Mouse (Mus musculus) stomach, embryonic 14.5 days (tissue): ENCODE data around the gene Tenm4. TPM values are rescaled to one million over a fixed set of nuclear protein-coding genes. Genes with fewer than 3 reads are reported as not detected.

Experiments used
- ATAC-seq: fragments of 200-750 bp; cut with Nextera tagmentation; 2 replicates; pipeline ENCODE4 v1.8.0; 2017; ENCODE audit warnings: low read depth, moderate TSS enrichment; ENCODE audit not compliant: insufficient number of reproducible peaks, insufficient read depth, low FRiP score
- H3K27ac ChIP-seq: fragments of 300-500 bp; sonication (generic); 2 replicates; pipeline ENCODE4 v1.5.1; 2014; ENCODE audit warnings: mild to moderate bottlenecking, low read length, moderate library complexity, mixed read lengths
- H3K27me3 ChIP-seq: fragments of 300-500 bp; sonication (generic); 2 replicates; pipeline ENCODE4 v1.6.1; 2014; ENCODE audit warnings: low read length, control low read depth, mixed read lengths; ENCODE audit not compliant: control insufficient read depth, insufficient read depth
- H3K36me3 ChIP-seq: fragments of 300-500 bp; sonication (generic); 2 replicates; pipeline ENCODE4 v1.6.1; 2014; ENCODE audit warnings: mild to moderate bottlenecking, control low read depth, low read length, moderate library complexity, mixed read lengths; ENCODE audit not compliant: control insufficient read depth, insufficient read depth
- H3K4me1 ChIP-seq: fragments of 300-500 bp; sonication (generic); 2 replicates; pipeline ENCODE4 v1.6.1; 2014; ENCODE audit warnings: low read length, control low read depth, mixed read lengths; ENCODE audit not compliant: control insufficient read depth, insufficient read depth
- H3K4me2 ChIP-seq: fragments of 300-500 bp; sonication (generic); replicated peaks from 2 replicates; pipeline ENCODE4 v1.6.1; 2014; ENCODE audit warnings: low read depth, low read length, control low read depth
- H3K4me3 ChIP-seq: fragments of 300-500 bp; sonication (generic); 2 replicates; pipeline ENCODE4 v1.5.1; 2014; ENCODE audit warnings: low read depth, low read length, control low read depth
- H3K9ac ChIP-seq: fragments of 300-500 bp; sonication (generic); replicated peaks from 2 replicates; pipeline ENCODE4 v1.6.1; 2014; ENCODE audit warnings: low read depth, mild to moderate bottlenecking, control low read depth, low read length, moderate library complexity, mixed read lengths
- H3K9me3 ChIP-seq: fragments of 300-500 bp; sonication (generic); 2 replicates; pipeline ENCODE4 v1.6.1; 2016; ENCODE audit warnings: low read depth, low read length, control low read depth; ENCODE audit not compliant: control insufficient read depth
- WGBS: fragments of 180-500 bp; shearing (Covaris S2); extraction: QIAGEN DNeasy Blood & Tissue Kit; methylation state at CpG from one replicate; pipeline ENCODE4 v1.1.7; 2014; 5-methylcytosine and 5-hydroxymethylcytosine counted together
- polyA plus RNA-seq: library from polyadenylated mRNA; unstranded; fragments of >200 nt; fragmentation: Nextera tagmentation; extraction: Ambion mirVana; gene quantifications from 2 replicates; pipeline ENCODE4 v1.2.1, GENCODE M21; 2014

The Tenm4 gene
- polyA plus RNA-seq, 1 experiment from 2014 or later, result 28.8 TPM

GRCm38 (mm10) chr7:96679746-96680145 lies 508.7 kb downstream of the Tenm4 start:
- Histone ChIP-seq H3K9me3 (no peaks in the 10 kb centered on the region), H3K9ac (no peak overlapping the region), H3K4me1 (peaks cover 8% of the 10 kb centered on the region; the same call in 1 of the 2 replicates), H3K4me2 (no peak overlapping the region), H3K36me3 (no peaks in the 10 kb centered on the region), H3K27ac (no peak overlapping the region), H3K4me3 (no peak overlapping the region), H3K27me3 (no peaks in the 10 kb centered on the region)
- no peak for ATAC-seq
- 83% methylated on average over 1 of the region's 1 CpGs for WGBS

GRCm38 (mm10) chr7:96680405-96680804 lies 509.4 kb downstream of the Tenm4 start:
- WGBS, result 91% methylated on average over 5 of the region's 5 CpGs
- Histone ChIP-seq H3K9ac (no peak overlapping the region), H3K4me1 (peaks cover 8% of the 10 kb centered on the region; the same call in 1 of the 2 replicates), H3K9me3 (no peaks in the 10 kb centered on the region), H3K27ac (no peak overlapping the region), H3K4me2 (no peak overlapping the region), H3K27me3 (no peaks in the 10 kb centered on the region), H3K36me3 (no peaks in the 10 kb centered on the region), H3K4me3 (no peak overlapping the region)
- no peak for ATAC-seq

GRCm38 (mm10) chr7:96681808-96682207 lies 510.8 kb downstream of the Tenm4 start:
- Histone ChIP-seq H3K9me3 (no peaks in the 10 kb centered on the region), H3K4me2 (no peak overlapping the region), H3K4me3 (no peak overlapping the region), H3K36me3 (no peaks in the 10 kb centered on the region), H3K27me3 (no peaks in the 10 kb centered on the region), H3K9ac (no peak overlapping the region), H3K27ac (no peak overlapping the region), H3K4me1 (peaks cover 4% of the 10 kb centered on the region; the same call in 1 of the 2 replicates)
- 89% methylated on average over 4 of the region's 4 CpGs for WGBS
- ATAC-seq, result no peak

GRCm38 (mm10) chr7:96688141-96688540 lies 517.1 kb downstream of the Tenm4 start:
- WGBS, result 92% methylated on average over 3 of the region's 3 CpGs
- Histone ChIP-seq H3K36me3 (no peaks in the 10 kb centered on the region), H3K27ac (no peak overlapping the region), H3K9ac (no peak overlapping the region), H3K9me3 (no peaks in the 10 kb centered on the region), H3K4me2 (no peak overlapping the region), H3K4me3 (no peak overlapping the region), H3K27me3 (no peaks in the 10 kb centered on the region), H3K4me1 (no peaks in the 10 kb centered on the region)
- ATAC-seq, result no peak

GRCm38 (mm10) chr7:96701097-96701845 lies 530.2 kb downstream of the Tenm4 start:
- Histone ChIP-seq H3K4me1 (no peaks in the 10 kb centered on the region), H3K4me3 (no peak overlapping the region), H3K9me3 (no peaks in the 10 kb centered on the region), H3K27ac (no peak overlapping the region), H3K9ac (no peak overlapping the region), H3K36me3 (no peaks in the 10 kb centered on the region), H3K4me2 (no peak overlapping the region), H3K27me3 (no peaks in the 10 kb centered on the region)
- 82% methylated on average over 8 of the region's 8 CpGs for WGBS
- ATAC-seq, result peak; percentile 23; the same call in 1 of the 2 replicates

- H3K36me3 ChIP-seq, result no peaks in the 10 kb centered on the region
- no peak overlapping the region for H3K4me3 ChIP-seq
- H3K27ac ChIP-seq, result no peak overlapping the region
- WGBS, result 87% methylated on average over 16 of the region's 16 CpGs
- no peaks in the 10 kb centered on the region for H3K27me3 ChIP-seq
- no peaks in the 10 kb centered on the region for H3K4me1 ChIP-seq
- ATAC-seq, result no peak
- no peak overlapping the region for H3K4me2 ChIP-seq
- H3K9ac ChIP-seq, result no peak overlapping the region
- H3K9me3 ChIP-seq, result no peaks in the 10 kb centered on the region
Measured at GRCm38 (mm10) chr7:96703958-96704357, 532.9 kb downstream of the Tenm4 start.

GRCm38 (mm10) chr7:96705307-96706129 lies 534.5 kb downstream of the Tenm4 start:
- H3K27ac ChIP-seq, result no peak overlapping the region
- H3K9ac ChIP-seq, result no peak overlapping the region
- no peaks in the 10 kb centered on the region for H3K27me3 ChIP-seq
- no peak overlapping the region for H3K4me3 ChIP-seq
- no peaks in the 10 kb centered on the region for H3K36me3 ChIP-seq
- no peak for ATAC-seq
- no peak overlapping the region for H3K4me2 ChIP-seq
- H3K4me1 ChIP-seq, result no peaks in the 10 kb centered on the region
- H3K9me3 ChIP-seq, result no peaks in the 10 kb centered on the region
- 69% methylated on average over 8 of the region's 8 CpGs for WGBS

- no peaks in the 10 kb centered on the region for H3K27me3 ChIP-seq
- 87% methylated on average over 7 of the region's 7 CpGs for WGBS
- no peak overlapping the region for H3K4me2 ChIP-seq
- no peak overlapping the region for H3K27ac ChIP-seq
- no peak for ATAC-seq
- no peak overlapping the region for H3K9ac ChIP-seq
- H3K4me1 ChIP-seq, result no peaks in the 10 kb centered on the region
- H3K9me3 ChIP-seq, result no peaks in the 10 kb centered on the region
- H3K4me3 ChIP-seq, result no peak overlapping the region
- no peaks in the 10 kb centered on the region for H3K36me3 ChIP-seq
Measured at GRCm38 (mm10) chr7:96706531-96706930, 535.5 kb downstream of the Tenm4 start.
